Mouse (Mus musculus): Measurements from ENCODE around the gene Ogfr.

Gene Ogfr

GRCm38 (mm10) chr2:180589123-180589831, at the start of gene Ogfr:
Gene Ogfr (plus strand): TSS chr2:180589245.
- peak; percentile 53 to 80 for DNase-seq (ENCODE audit: low spot score in 2 of 2)

DNA sequence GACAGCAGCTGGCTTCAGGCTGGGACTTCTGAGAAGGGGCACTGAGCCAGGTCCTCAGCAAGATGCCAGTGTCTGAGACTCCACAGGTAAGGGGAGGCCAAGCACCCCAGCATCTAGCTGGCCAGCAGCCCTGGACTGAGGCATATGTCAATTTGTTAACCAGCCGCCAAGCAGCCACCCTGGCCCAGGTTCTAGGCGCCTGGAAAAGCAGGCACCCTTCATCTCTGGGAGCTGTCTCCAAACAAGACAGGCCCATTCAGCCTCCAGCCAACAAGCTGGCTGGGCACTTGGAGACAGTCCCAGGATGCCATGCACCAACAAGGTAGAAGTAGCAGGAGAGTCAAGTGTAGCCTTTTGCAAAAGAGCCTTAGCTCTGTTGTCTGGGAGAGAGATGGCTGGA, 45.4 kb upstream of the Ogfr start:
- DNase-seq (ENCODE audit: low spot score in 2 of 2), result no peak

DNA sequence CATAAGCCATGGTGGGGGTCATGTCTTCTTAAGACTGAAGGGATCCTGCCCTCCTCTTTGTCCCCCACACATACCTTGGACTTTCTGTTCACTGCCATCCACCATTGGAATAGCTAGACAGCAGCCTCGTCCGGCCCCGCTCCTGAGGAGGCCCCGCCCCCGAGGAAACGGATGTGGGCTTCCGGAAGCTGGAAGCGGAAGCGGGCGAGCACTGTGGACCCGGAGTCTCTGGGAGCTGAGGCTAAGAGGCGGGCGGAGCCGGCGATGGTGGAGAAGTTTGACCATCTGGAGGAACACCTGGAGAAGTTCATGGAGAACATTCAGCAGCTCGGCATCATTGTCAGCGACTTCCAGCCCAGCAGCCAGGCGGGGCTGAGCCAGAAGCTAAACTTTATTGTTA, 44.0 kb upstream of the Ogfr start:
- no peak for DNase-seq (ENCODE audit: low spot score in 2 of 2)

GRCm38 (mm10) chr2:180547384-180548106, 41.5 kb upstream of the Ogfr start:
- DNase-seq (ENCODE audit: low spot score in 2 of 2), result peak in 1 of 2 experiments; percentile 15

DNA sequence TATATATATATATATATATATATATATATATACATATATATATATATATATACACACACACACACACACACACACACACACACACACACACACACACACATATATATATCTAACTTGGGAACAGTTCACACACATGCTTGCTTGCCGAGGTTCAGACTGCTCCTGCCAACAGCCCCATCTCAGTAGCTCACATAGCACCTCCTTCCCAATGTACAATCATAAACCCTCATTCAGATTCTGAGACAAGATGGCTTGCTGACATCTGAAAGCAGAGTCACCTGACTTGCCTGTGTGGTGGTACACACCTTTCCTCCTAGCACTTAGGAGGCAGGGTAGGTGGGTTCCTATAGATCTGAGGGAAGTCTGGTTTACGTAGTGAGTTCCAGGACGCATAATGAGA, 36.7 kb upstream of the Ogfr start:
- DNase-seq (ENCODE audit: low spot score in 2 of 2), result no peak

DNA sequence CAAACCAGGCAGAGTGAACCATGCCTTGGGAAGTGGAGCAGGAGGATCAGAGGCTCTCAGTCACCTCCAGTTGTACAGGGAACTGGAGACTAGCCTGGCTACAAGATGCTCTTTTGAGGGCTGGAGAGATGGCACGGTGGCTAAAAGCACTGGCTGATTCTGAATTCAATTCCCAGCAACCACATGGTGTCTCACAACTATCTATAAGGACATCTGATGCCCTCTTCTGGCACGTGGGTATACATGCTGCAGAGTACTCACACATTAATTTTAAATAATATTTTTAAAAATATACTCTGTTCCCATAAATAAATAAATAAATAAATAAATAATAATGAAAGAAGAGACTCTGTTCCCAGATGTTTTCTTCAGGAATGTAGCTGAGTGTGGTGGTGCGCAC, 33.8 kb upstream of the Ogfr start:
- no peak for DNase-seq (ENCODE audit: low spot score in 2 of 2)

GRCm38 (mm10) chr2:180556470-180556869, 32.6 kb upstream of the Ogfr start:
- no peak for DNase-seq (ENCODE audit: low spot score in 2 of 2)

GRCm38 (mm10) chr2:180560245-180560644, 28.8 kb upstream of the Ogfr start:
- DNase-seq (ENCODE audit: low spot score in 2 of 2), result no peak

GRCm38 (mm10) chr2:180562146-180562545, 26.9 kb upstream of the Ogfr start:
- no peak for DNase-seq (ENCODE audit: low spot score in 2 of 2)

GRCm38 (mm10) chr2:180563296-180563695, 25.7 kb upstream of the Ogfr start:
- DNase-seq (ENCODE audit: low spot score in 2 of 2), result no peak

DNA sequence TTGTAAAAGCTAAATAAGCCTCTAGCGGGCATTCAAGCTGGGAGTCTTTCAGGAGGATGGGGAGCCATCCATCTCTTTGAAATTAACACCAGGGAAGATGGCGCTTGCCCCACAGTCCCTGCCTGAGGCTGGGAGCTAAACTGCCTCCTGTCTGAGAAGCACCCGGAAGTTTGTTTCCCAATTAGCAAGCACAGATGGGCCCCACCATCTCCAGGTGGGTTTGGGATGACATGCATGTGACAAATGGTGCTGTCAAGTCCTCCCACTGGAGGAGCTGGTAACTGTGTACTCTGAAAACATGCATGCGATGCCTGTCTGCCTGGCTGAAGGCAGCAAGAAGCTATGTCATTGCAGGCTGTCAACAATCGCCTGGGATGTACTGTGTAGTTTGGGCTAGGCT, 25.2 kb upstream of the Ogfr start:
- DNase-seq (ENCODE audit: low spot score in 2 of 2), result no peak

DNA sequence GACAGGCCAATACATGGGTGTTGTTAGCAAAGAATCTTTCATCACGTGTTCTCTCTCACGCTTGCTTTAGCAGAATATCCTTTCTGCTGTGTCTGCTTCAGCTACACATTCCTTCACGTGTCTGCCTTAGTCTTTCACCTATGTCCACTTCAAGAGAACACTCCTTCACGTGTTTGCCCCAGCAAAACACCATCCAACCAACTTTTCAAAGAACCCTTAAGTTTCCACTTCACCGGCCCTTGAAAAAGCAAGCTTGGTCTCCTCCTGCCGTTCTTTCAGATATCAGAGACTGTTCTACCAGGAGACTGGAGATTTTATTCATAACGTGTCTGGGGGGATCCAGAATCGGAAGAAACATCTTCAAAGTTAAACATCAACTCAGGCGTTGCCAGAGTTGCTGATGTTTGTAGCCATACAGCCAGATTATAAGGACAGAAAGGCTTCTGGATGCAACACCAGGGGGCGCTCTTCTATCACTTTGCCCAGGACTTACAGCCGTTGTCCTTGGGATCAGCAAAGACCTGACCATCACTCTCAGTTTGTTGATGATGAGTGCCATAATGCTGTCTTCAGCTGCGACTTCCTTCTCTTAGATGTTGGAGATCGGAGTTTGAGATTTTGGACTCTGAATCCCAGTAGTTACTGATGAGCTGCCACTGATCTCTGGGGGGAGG, 22.7 kb upstream of the Ogfr start:
- no peak for DNase-seq (ENCODE audit: low spot score in 2 of 2)

GRCm38 (mm10) chr2:180569028-180569643, 19.9 kb upstream of the Ogfr start:
- DNase-seq (ENCODE audit: low spot score in 2 of 2), result no peak

DNA sequence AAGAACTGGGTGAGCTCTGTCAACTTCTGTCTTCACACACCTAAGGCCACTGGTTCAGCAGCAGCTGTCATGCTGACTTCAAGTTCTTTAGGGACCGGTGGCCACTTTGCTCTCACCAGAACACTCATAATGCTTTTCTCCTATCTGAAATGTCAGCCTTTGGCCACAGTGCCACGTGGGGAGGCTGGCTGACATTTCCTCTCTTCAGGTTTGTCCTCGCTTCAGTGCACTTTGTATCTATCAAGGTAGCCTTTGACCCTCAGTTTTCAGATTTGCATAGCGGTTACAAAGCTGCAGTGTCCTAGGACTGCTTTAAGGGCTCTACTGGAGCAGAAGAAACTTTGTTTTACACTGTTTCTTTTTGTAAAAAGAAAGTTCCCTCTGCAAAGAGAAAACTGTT, 12.6 kb upstream of the Ogfr start:
- DNase-seq (ENCODE audit: low spot score in 2 of 2), result no peak

- peak in 1 of 2 experiments; percentile 73 for DNase-seq (ENCODE audit: low spot score in 2 of 2)
These were observed 10.4 kb upstream of the Ogfr start for GRCm38 (mm10) chr2:180578686-180579085.

DNA sequence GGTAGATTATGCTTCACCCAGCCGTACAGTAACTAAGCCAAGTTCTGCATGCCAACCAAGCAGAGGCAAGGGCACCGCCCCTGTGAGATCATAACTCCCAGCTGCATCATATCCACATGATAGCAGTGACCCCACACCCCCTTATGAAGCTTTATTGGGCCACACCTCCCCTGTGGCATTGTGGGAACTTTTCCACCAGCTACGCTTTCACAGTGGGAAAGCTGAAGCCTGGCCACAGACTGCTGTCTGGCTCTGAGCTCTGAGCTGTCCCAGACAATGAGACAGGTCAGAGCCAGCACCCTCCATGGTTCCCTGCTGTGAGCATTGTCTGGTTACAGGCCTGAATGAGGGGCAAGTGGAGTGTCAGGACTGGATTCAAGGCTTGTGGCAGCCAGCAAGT, 8.0 kb upstream of the Ogfr start, which contains the start of gene Mrgbp:
Gene Mrgbp (plus strand): TSS at position 303 of the 400 bp plus-strand sequence.
- no peak for DNase-seq (ENCODE audit: low spot score in 2 of 2)

DNA sequence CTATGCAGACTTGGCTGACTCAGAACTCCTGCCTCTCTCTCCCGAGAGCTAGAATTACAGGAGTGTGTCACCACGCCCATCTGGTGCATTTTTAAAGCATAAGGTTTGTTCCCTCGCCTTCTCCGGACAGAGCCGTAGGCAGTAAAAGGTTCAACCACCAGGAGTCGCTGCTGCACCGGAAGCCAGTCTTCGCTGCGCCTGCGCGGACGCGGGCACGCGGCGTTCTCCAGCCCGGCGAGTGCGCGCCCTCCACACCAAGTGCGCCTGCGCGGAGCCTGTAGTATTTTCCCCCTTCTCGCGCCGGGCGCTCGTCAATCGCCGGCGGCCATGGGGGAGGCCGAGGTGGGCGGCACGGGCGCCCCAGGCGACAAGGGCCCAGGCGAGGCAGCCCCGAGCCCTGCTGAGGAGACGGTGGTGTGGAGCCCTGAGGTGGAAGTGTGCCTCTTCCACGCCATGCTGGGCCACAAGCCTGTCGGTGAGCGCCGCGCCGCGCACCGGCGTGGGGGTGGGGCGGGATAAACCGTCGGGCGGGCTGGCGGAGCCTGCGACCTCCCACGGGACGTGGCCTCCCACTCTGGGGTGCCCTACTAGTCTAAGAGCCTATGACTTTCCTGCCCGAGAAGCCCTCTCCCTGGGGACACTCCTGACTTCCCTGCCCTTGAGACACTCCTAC, 6.4 kb upstream of the Ogfr start:
- DNase-seq (ENCODE audit: low spot score in 2 of 2), result peak; percentile 88 to 98

- no peak for DNase-seq (ENCODE audit: low spot score in 2 of 2)
These were observed 5.9 kb upstream of the Ogfr start for GRCm38 (mm10) chr2:180583154-180583507.

DNA sequence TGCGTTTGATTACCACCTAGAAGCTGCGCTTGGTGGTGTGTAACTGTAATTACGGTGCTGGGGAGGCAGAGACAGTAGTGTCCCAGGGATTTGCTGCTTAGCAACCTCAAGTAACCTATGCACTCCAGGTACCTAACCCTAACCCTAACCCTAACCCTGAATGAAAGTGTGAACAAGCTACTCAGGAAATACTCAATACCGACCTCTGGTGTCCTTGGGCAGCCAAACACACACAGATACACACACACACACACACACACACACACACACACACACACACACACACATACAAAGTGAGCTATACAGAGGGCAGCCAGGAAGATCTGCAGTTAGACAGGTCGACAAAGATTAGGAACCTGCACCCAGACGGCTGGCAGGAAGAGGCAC, 316 bp upstream of the Ogfr start:
- DNase-seq (ENCODE audit: low spot score in 2 of 2), result no peak

DNA sequence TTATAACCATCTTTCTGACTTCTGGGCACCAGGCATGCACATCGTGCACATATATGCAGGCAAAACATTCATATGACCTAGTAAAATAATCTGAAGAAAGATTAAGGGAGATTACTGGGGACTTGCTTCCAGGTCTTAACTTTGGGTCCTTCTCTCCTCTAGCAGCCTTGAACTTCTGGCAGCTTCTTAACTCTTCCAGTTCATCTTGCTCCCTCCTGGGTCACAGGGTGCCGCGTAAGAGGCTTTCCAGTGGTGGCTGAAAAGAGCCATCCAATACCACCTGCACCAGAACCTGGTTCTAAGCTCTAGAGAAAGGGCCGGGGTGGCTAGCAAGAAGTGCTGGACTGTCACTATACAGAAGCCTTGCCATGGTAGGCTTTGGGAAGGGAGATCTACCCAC, 8.4 kb downstream of the Ogfr start, which contains the start of gene Col9a3:
Gene Col9a3 (plus strand): TSS at position 301 of the 400 bp plus-strand sequence.
- no peak for DNase-seq (ENCODE audit: low spot score in 2 of 2)

DNA sequence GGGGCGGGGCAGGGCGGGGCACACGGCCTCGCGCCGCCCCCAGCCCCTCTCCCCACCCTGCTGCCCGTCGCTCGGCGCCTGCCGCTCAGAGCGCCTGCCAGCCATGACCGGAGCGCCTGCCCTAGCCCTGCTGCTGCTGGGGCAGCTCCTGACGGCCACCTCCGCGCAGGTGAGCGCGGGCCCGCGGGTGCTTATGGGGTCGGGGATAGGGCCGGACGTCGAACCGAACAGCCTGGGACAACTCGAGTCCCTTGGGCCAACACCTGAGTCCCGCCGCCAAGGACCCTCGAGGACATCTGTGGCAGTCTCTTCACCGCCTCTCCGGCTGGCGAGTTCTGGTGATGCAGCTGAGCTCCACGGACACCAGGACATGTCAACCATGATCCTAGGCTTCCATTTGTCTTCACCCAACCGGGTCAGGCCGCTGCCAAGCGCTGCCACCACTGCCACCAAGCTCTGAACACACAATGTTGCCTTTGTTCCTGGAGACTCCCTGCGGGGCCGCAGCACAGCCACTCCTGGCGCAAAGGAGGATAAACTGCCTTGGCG, 9.2 kb downstream of the Ogfr start:
- DNase-seq (ENCODE audit: low spot score in 2 of 2), result no peak
